In the genomic region with DNA sequence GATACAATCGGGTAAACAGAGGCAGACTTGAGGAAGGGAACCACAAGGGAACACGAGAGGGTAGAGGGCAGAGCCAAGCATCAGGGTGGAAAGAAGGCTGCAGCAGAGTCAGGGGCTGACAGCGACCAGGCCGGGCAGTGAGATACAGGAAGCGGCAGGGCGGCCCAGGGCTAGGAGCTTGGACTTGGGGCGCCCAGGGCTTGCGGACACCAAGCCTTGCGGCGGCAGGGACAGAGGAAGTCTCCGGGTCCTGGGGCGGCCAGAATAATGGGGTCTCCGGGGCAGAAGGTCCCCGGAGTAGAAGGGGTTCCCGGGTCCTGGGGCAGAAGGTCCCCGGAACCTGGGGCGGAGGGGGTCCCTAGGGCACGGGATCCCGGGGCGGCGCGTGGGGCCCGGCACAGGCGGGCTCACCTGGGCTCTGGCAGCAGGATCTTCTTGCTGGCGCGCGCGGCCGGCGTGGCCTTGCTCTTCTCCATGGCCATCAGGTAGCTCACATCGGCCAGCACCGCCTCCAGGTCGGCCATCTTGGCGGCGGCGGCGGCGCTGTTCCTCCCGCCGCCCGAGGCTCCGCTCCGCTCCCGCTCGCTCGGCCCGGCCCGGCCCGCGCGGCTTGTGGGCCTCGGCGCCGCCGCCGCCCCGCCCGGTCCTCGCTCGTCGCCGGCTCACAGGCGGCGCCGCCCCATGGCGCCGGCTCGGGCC, we compare ENCODE assay signal across 8 mouse cellular contexts. TPM values are rescaled to one million over a fixed set of nuclear protein-coding genes. Genes with fewer than 3 reads are reported as not detected.
A peak's percentile ranks its signal among the peaks of the same experiment; 100 is the strongest.
DNase-seq lines count a peak whose midpoint lies in the region; ATAC-seq and TF ChIP-seq lines count a peak whose summit lies in the region.

No protein-coding gene starts in this region.

- peak overlapping the region; percentile 96 for H3K27ac ChIP-seq in left cerebral cortex, adult 2 months
- peak overlapping the region; percentile 94 for H3K27ac ChIP-seq in bone marrow, adult 2 months (ENCODE audit: control insufficient read depth, insufficient read depth, low read depth, low read length, poor library complexity)
- no peak overlapping the region for H3K27ac ChIP-seq in embryonic fibroblast, embryonic 13.5 days (ENCODE audit: insufficient read depth, low read length)
- peak overlapping the region; percentile 87 for H3K27ac ChIP-seq in limb, embryonic 15.5 days

- H3K9me3 ChIP-seq in limb, embryonic 15.5 days: no peaks in the 10 kb centered on the region

- no peaks in the 10 kb centered on the region for H3K27me3 ChIP-seq in limb, embryonic 15.5 days

- ATAC-seq in limb, embryonic 15.5 days (ENCODE audit: insufficient number of reproducible peaks, low FRiP score, low TSS enrichment, low read depth): peak; percentile 51

- DNase-seq in left cerebral cortex, adult 2 months (ENCODE audit: extremely low spot score in 1 of 2, low spot score in 2 of 2): peak in 1 of 2 experiments; percentile 53
- DNase-seq in left cerebral cortex, adult 8-10 months (ENCODE audit: low spot score in 2 of 2): no peak
- DNase-seq in heart, postnatal 4 days: peak; percentile 57
- DNase-seq in naive thymus-derived CD4-positive, alpha-beta T cell, adult 2 months (ENCODE audit: low read depth): peak; percentile 66
- DNase-seq in thymus, postnatal 10 days (ENCODE audit: low spot score in 2 of 2): peak; percentile 48 to 57

- WGBS in bone marrow, adult 2 months: 7% methylated on average over 68 of the region's 68 CpGs
- WGBS in limb, embryonic 15.5 days: 0% methylated on average over 53 of the region's 68 CpGs

- peak overlapping the region; percentile 71 for H3K4me3 ChIP-seq in left cerebral cortex, adult 2 months
- peak overlapping the region; percentile 84 for H3K4me3 ChIP-seq in bone marrow, adult 2 months (replicated peaks; ENCODE audit: control insufficient read depth, low read depth, low read length)
- peak overlapping the region; percentile 66 for H3K4me3 ChIP-seq in embryonic fibroblast, embryonic 13.5 days (ENCODE audit: insufficient read depth, low read length)
- peak overlapping the region; percentile 99 for H3K4me3 ChIP-seq in limb, embryonic 15.5 days

- TF ChIP-seq POLR2A in bone marrow, adult 2 months (IDR thresholded peaks at IDR 0.05; ENCODE audit: borderline replicate concordance, control insufficient read depth, low read depth, low read length): peak; percentile 18; the same call in 1 of the 2 replicates
- TF ChIP-seq POLR2A in embryonic fibroblast, embryonic 13.5 days (IDR thresholded peaks at IDR 0.05; ENCODE audit: low read depth, low read length): no peak

- H3K4me1 ChIP-seq in bone marrow, adult 2 months (ENCODE audit: control insufficient read depth, insufficient read depth, low read length): peaks cover 6% of the 10 kb centered on the region; the same call in 1 of the 2 replicates
- peaks cover 17% of the 10 kb centered on the region for H3K4me1 ChIP-seq in embryonic fibroblast, embryonic 13.5 days (ENCODE audit: control insufficient read depth, insufficient read depth, low read length)
- peaks cover 59% of the 10 kb centered on the region for H3K4me1 ChIP-seq in limb, embryonic 15.5 days

- no peak for TF ChIP-seq CTCF in left cerebral cortex, adult 2 months (IDR thresholded peaks at IDR 0.05)
- TF ChIP-seq CTCF in bone marrow, adult 2 months (IDR thresholded peaks at IDR 0.05; ENCODE audit: control insufficient read depth, insufficient read depth, low read length): no peak
- TF ChIP-seq CTCF in embryonic fibroblast, embryonic 13.5 days (IDR thresholded peaks at IDR 0.05; ENCODE audit: borderline replicate concordance, insufficient read depth, low read length): no peak

- intact Hi-C loops in left cerebral cortex, adult 2 months (cut with DNase I): loop anchor here (1.0 to 5.0 kb wide), 3 partner anchors 22 to 203 kb away; partner anchors contain the start of gene Ankrd13d

- H3K4me2 ChIP-seq in limb, embryonic 15.5 days: peak overlapping the region; percentile 71

- H3K36me3 ChIP-seq in limb, embryonic 15.5 days: no peaks in the 10 kb centered on the region

- peak overlapping the region; percentile 94 for H3K9ac ChIP-seq in limb, embryonic 15.5 days

RNA-seq across cellular contexts. Expression of gene Grk2, which starts 0.4 kb away (rescaled TPM):
- 100 to 1,000 TPM; 236 to 248 TPM for total RNA-seq in left cerebral cortex, adult 2 months (2021)
- total RNA-seq in left cerebral cortex, adult 8-10 months (2022): 100 to 1,000 TPM; 191 to 210 (median 203) TPM
- 153 and 243 TPM in 2 replicates for polyA plus RNA-seq in bone marrow, adult 2 months (2011; ENCODE audit: insufficient read depth, insufficient read length, low replicate concordance, missing spikeins)
- polyA plus RNA-seq in embryonic fibroblast, embryonic 13.5 days (2011; ENCODE audit: insufficient read length, low read depth, missing spikeins): 40.5 and 41.6 TPM in 2 replicates
- total RNA-seq in heart, postnatal 4 days (2021): 10 to 100 TPM; 46.2 to 54.0 TPM
- polyA plus RNA-seq in limb, embryonic 15.5 days (2015; fragmentation: Nextera tagmentation; extraction: Ambion mirVana): 18.5 and 20.5 TPM in 2 replicates

RNA-seq across cellular contexts. Expression of gene Ankrd13d, which starts 22.7 kb away (rescaled TPM):
- 10 to 100 TPM; 68.7 to 75.0 TPM for total RNA-seq in left cerebral cortex, adult 2 months (2021)
- 10 to 100 TPM; 60.1 to 72.5 (median 69.0) TPM for total RNA-seq in left cerebral cortex, adult 8-10 months (2022)
- polyA plus RNA-seq in bone marrow, adult 2 months (2011; ENCODE audit: insufficient read depth, insufficient read length, low replicate concordance, missing spikeins): 8.4 and 53.2 TPM in 2 replicates
- polyA plus RNA-seq in embryonic fibroblast, embryonic 13.5 days (2011; ENCODE audit: insufficient read length, low read depth, missing spikeins): 5.7 and 7.3 TPM in 2 replicates
- 1 to 10 TPM; 1.1 to 1.3 TPM for total RNA-seq in heart, postnatal 4 days (2021)
- 11.8 TPM in 2 replicates for polyA plus RNA-seq in limb, embryonic 15.5 days (2015; fragmentation: Nextera tagmentation; extraction: Ambion mirVana)

RNA-seq across cellular contexts. Expression of gene Ssh3, which starts 36.7 kb away (rescaled TPM):
- 10 to 100 TPM; 60.9 to 72.6 TPM for total RNA-seq in left cerebral cortex, adult 2 months (2021)
- 10 to 100 TPM; 40.6 to 55.7 (median 51.5) TPM for total RNA-seq in left cerebral cortex, adult 8-10 months (2022)
- 16.9 and 20.7 TPM in 2 replicates for polyA plus RNA-seq in bone marrow, adult 2 months (2011; ENCODE audit: insufficient read depth, insufficient read length, low replicate concordance, missing spikeins)
- 14.0 and 22.5 TPM in 2 replicates for polyA plus RNA-seq in embryonic fibroblast, embryonic 13.5 days (2011; ENCODE audit: insufficient read length, low read depth, missing spikeins)
- 1 to 10 TPM; 8.4 to 9.0 TPM for total RNA-seq in heart, postnatal 4 days (2021)
- 29.4 and 32.7 TPM in 2 replicates for polyA plus RNA-seq in limb, embryonic 15.5 days (2015; fragmentation: Nextera tagmentation; extraction: Ambion mirVana)

Comparison
In these comparisons a context has a peak if more than half of its experiments do, and no peak if none do; other contexts are left out.
1. DNase-seq: peak in heart, postnatal 4 days (single experiment), naive thymus-derived CD4-positive, alpha-beta T cell, adult 2 months (single experiment) and thymus, postnatal 10 days (2 of 2); none in left cerebral cortex, adult 8-10 months (0 of 2).
2. RNA of gene Ankrd13d, which starts 22.7 kb away (total RNA-seq): 68.7 to 75.0 TPM in left cerebral cortex, adult 2 months and 60.1 to 72.5 TPM in left cerebral cortex, adult 8-10 months; 1.1 to 1.3 TPM in heart, postnatal 4 days; every median in the first group is over 10 times any median in the second.
3. RNA of gene Ssh3, which starts 36.7 kb away (total RNA-seq): 60.9 to 72.6 TPM in left cerebral cortex, adult 2 months and 40.6 to 55.7 TPM in left cerebral cortex, adult 8-10 months; 8.4 to 9.0 TPM in heart, postnatal 4 days; every median in the first group is over 4 times any median in the second.
4. Peak in every context shown above with its lines, with median percentiles within 50 percentile points of each other: H3K4me3 ChIP-seq.